Mouse (Mus musculus): Measurements from ENCODE around the gene Cstb. TPM values are rescaled to one million over a fixed set of nuclear protein-coding genes. Genes with fewer than 3 reads are reported as not detected.
A peak's percentile ranks its signal among the peaks of the same experiment; 100 is the strongest.
"Not testable (repeated sequence)": the region's sequence is repeated elsewhere in the genome, so short reads cannot be mapped to it uniquely, and the experiment has no call there.

Cstb gene
- polyA plus RNA-seq, 1 experiment from 2014 or later = 109 TPM

- peak overlapping the region; percentile 94 for H3K4me3 ChIP-seq (ENCODE audit: low read depth, low read length)
- no peak for ATAC-seq (ENCODE audit: low FRiP score)
- H3K4me1 ChIP-seq (ENCODE audit: control insufficient read depth, insufficient read depth, low read length) = peaks cover 6% of the 10 kb centered on the region; the same call in 1 of the 2 replicates
- no peaks in the 10 kb centered on the region for H3K27me3 ChIP-seq (ENCODE audit: control insufficient read depth, insufficient read depth, low read length)
- H3K9ac ChIP-seq (ENCODE audit: low read length) = peak overlapping the region; percentile 90; the same call in 1 of the 2 replicates
- peaks cover 14% of the 10 kb centered on the region for H3K36me3 ChIP-seq (ENCODE audit: control insufficient read depth, insufficient read depth, low read length)
- H3K9me3 ChIP-seq (ENCODE audit: control insufficient read depth, low read length) = no peaks in the 10 kb centered on the region
- no peak for DNase-seq (ENCODE audit: low spot score, missing footprints)
- H3K4me2 ChIP-seq = peak overlapping the region; percentile 84
- WGBS = 19% methylated on average over 8 of the region's 8 CpGs
- H3K27ac ChIP-seq (ENCODE audit: low read depth, low read length) = no peak overlapping the region
These were observed 13.6 kb upstream of the Cstb start for GRCm38 (mm10) chr10:78411851-78412250.

- H3K4me1 ChIP-seq (ENCODE audit: control insufficient read depth, insufficient read depth, low read length) = peaks cover 6% of the 10 kb centered on the region; the same call in 1 of the 2 replicates
- WGBS = under 1% methylated on average over 70 of the region's 70 CpGs
- ATAC-seq (ENCODE audit: low FRiP score) (peak; percentile 92), DNase-seq (ENCODE audit: low spot score, missing footprints) (peak; percentile 100)
- peak within 1 kb of the TSS; percentile 69 for H3K27ac ChIP-seq (ENCODE audit: low read depth, low read length)
- H3K4me3 ChIP-seq (ENCODE audit: low read depth, low read length) = peak within 1 kb of the TSS; percentile 94
- no peaks in the 10 kb centered on the region for H3K9me3 ChIP-seq (ENCODE audit: control insufficient read depth, low read length)
- H3K4me2 ChIP-seq = peak within 1 kb of the TSS; percentile 84
- peak within 1 kb of the TSS; percentile 90 for H3K9ac ChIP-seq (ENCODE audit: low read length)
- peaks cover 9% of the 10 kb centered on the region for H3K36me3 ChIP-seq (ENCODE audit: control insufficient read depth, insufficient read depth, low read length)
- H3K27me3 ChIP-seq (ENCODE audit: control insufficient read depth, insufficient read depth, low read length) = no peaks in the 10 kb centered on the region
These were observed 12.9 kb upstream of the Cstb start, which contains the start of gene Rrp1 for GRCm38 (mm10) chr10:78412319-78413151. Gene Rrp1, minus strand, starts transcription at chr10:78413043.

- Histone ChIP-seq H3K4me3 (ENCODE audit: low read depth, low read length) (peak overlapping the region; percentile 94), H3K9ac (ENCODE audit: low read length) (peak overlapping the region; percentile 90; the same call in 1 of the 2 replicates), H3K27me3 (ENCODE audit: control insufficient read depth, insufficient read depth, low read length) (no peaks in the 10 kb centered on the region), H3K27ac (ENCODE audit: low read depth, low read length) (no peak overlapping the region), H3K4me1 (ENCODE audit: control insufficient read depth, insufficient read depth, low read length) (peaks cover 6% of the 10 kb centered on the region; the same call in 1 of the 2 replicates), H3K36me3 (ENCODE audit: control insufficient read depth, insufficient read depth, low read length) (peaks cover 8% of the 10 kb centered on the region), H3K9me3 (ENCODE audit: control insufficient read depth, low read length) (no peaks in the 10 kb centered on the region), H3K4me2 (peak overlapping the region; percentile 84)
- DNase-seq (ENCODE audit: low spot score, missing footprints) = no peak
- no peak; the same call in 1 of the 2 replicates for ATAC-seq (ENCODE audit: low FRiP score)
- 45% methylated on average over 7 of the region's 7 CpGs for WGBS
These were observed 12.3 kb upstream of the Cstb start for GRCm38 (mm10) chr10:78413152-78413520.

- whole genome bisulfite sequencing = 90% methylated on average over 3 of the region's 4 CpGs
- not testable (repeated sequence) for H3K9me3 ChIP-seq (ENCODE audit: control insufficient read depth, low read length); H3K4me1 ChIP-seq (ENCODE audit: control insufficient read depth, insufficient read depth, low read length); H3K36me3 ChIP-seq (ENCODE audit: control insufficient read depth, insufficient read depth, low read length); DNase-seq (ENCODE audit: low spot score, missing footprints); H3K27me3 ChIP-seq (ENCODE audit: control insufficient read depth, insufficient read depth, low read length); H3K27ac ChIP-seq (ENCODE audit: low read depth, low read length); ATAC-seq (ENCODE audit: low FRiP score); H3K4me2 ChIP-seq; H3K4me3 ChIP-seq (ENCODE audit: low read depth, low read length); H3K9ac ChIP-seq (ENCODE audit: low read length)
These were observed 10.5 kb upstream of the Cstb start for GRCm38 (mm10) chr10:78414936-78415335.

- no peak overlapping the region for H3K4me2 ChIP-seq
- no peaks in the 10 kb centered on the region for H3K4me1 ChIP-seq (ENCODE audit: control insufficient read depth, insufficient read depth, low read length)
- no peaks in the 10 kb centered on the region for H3K36me3 ChIP-seq (ENCODE audit: control insufficient read depth, insufficient read depth, low read length)
- H3K4me3 ChIP-seq (ENCODE audit: low read depth, low read length) = no peak overlapping the region
- H3K9me3 ChIP-seq (ENCODE audit: control insufficient read depth, low read length) = no peaks in the 10 kb centered on the region
- DNase-seq (ENCODE audit: low spot score, missing footprints) = no peak
- no peaks in the 10 kb centered on the region for H3K27me3 ChIP-seq (ENCODE audit: control insufficient read depth, insufficient read depth, low read length)
- 55% methylated on average over 5 of the region's 5 CpGs for WGBS
- no peak overlapping the region for H3K9ac ChIP-seq (ENCODE audit: low read length)
- no peak for ATAC-seq (ENCODE audit: low FRiP score)
- H3K27ac ChIP-seq (ENCODE audit: low read depth, low read length) = no peak overlapping the region
These were observed 7.6 kb upstream of the Cstb start for GRCm38 (mm10) chr10:78417888-78418287.

- Histone ChIP-seq H3K36me3 (ENCODE audit: control insufficient read depth, insufficient read depth, low read length) (no peaks in the 10 kb centered on the region), H3K27ac (ENCODE audit: low read depth, low read length) (no peak overlapping the region), H3K4me2 (no peak overlapping the region), H3K4me1 (ENCODE audit: control insufficient read depth, insufficient read depth, low read length) (no peaks in the 10 kb centered on the region), H3K27me3 (ENCODE audit: control insufficient read depth, insufficient read depth, low read length) (no peaks in the 10 kb centered on the region), H3K9me3 (ENCODE audit: control insufficient read depth, low read length) (no peaks in the 10 kb centered on the region), H3K4me3 (ENCODE audit: low read depth, low read length) (no peak overlapping the region), H3K9ac (ENCODE audit: low read length) (no peak overlapping the region)
- WGBS = 83% methylated on average over 2 of the region's 2 CpGs
- no peak for ATAC-seq (ENCODE audit: low FRiP score)
- no peak for DNase-seq (ENCODE audit: low spot score, missing footprints)
These were observed 6.7 kb upstream of the Cstb start for GRCm38 (mm10) chr10:78418791-78419190.

- 81% methylated on average over 2 of the region's 2 CpGs for WGBS
- Histone ChIP-seq H3K9me3 (ENCODE audit: control insufficient read depth, low read length) (no peaks in the 10 kb centered on the region), H3K27ac (ENCODE audit: low read depth, low read length) (no peak overlapping the region), H3K4me2 (no peak overlapping the region), H3K4me3 (ENCODE audit: low read depth, low read length) (no peak overlapping the region), H3K36me3 (ENCODE audit: control insufficient read depth, insufficient read depth, low read length) (no peaks in the 10 kb centered on the region), H3K4me1 (ENCODE audit: control insufficient read depth, insufficient read depth, low read length) (peaks cover 1% of the 10 kb centered on the region), H3K27me3 (ENCODE audit: control insufficient read depth, insufficient read depth, low read length) (no peaks in the 10 kb centered on the region), H3K9ac (ENCODE audit: low read length) (no peak overlapping the region)
- ATAC-seq (ENCODE audit: low FRiP score) = no peak
- DNase-seq (ENCODE audit: low spot score, missing footprints) = no peak
These were observed 4.5 kb upstream of the Cstb start for GRCm38 (mm10) chr10:78420929-78421328.

GRCm38 (mm10) chr10:78422614-78423013, 2.9 kb upstream of the Cstb start:
- H3K4me1 ChIP-seq (ENCODE audit: control insufficient read depth, insufficient read depth, low read length) = peaks cover 6% of the 10 kb centered on the region
- H3K27me3 ChIP-seq (ENCODE audit: control insufficient read depth, insufficient read depth, low read length) = no peaks in the 10 kb centered on the region
- no peaks in the 10 kb centered on the region; the same call in 1 of the 2 replicates for H3K36me3 ChIP-seq (ENCODE audit: control insufficient read depth, insufficient read depth, low read length)
- H3K9me3 ChIP-seq (ENCODE audit: control insufficient read depth, low read length) = no peaks in the 10 kb centered on the region
- no peak for ATAC-seq (ENCODE audit: low FRiP score)
- no peak overlapping the region for H3K9ac ChIP-seq (ENCODE audit: low read length)
- H3K4me2 ChIP-seq = no peak overlapping the region
- 97% methylated on average over 3 of the region's 3 CpGs for WGBS
- no peak overlapping the region for H3K27ac ChIP-seq (ENCODE audit: low read depth, low read length)
- no peak overlapping the region for H3K4me3 ChIP-seq (ENCODE audit: low read depth, low read length)
- no peak for DNase-seq (ENCODE audit: low spot score, missing footprints)

- DNase-seq (ENCODE audit: low spot score, missing footprints) = no peak
- Histone ChIP-seq H3K36me3 (ENCODE audit: control insufficient read depth, insufficient read depth, low read length) (peaks cover 4% of the 10 kb centered on the region; the same call in 1 of the 2 replicates), H3K4me1 (ENCODE audit: control insufficient read depth, insufficient read depth, low read length) (peaks cover 6% of the 10 kb centered on the region), H3K4me3 (ENCODE audit: low read depth, low read length) (peak overlapping the region; percentile 69), H3K9ac (ENCODE audit: low read length) (peak overlapping the region; percentile 79), H3K27ac (ENCODE audit: low read depth, low read length) (no peak overlapping the region), H3K27me3 (ENCODE audit: control insufficient read depth, insufficient read depth, low read length) (no peaks in the 10 kb centered on the region), H3K9me3 (ENCODE audit: control insufficient read depth, low read length) (no peaks in the 10 kb centered on the region), H3K4me2 (peak overlapping the region; percentile 91)
- WGBS = 45% methylated on average over 6 of the region's 6 CpGs
- no peak for ATAC-seq (ENCODE audit: low FRiP score)
These were observed 757 bp downstream of the Cstb start for GRCm38 (mm10) chr10:78426117-78426735.

All from midbrain, embryonic 11.5 days (tissue).